Mouse (Mus musculus): ENCODE measurements around the gene Il13ra2.
"Not testable (repeated sequence)": the region's sequence is repeated elsewhere in the genome, so short reads cannot be mapped to it uniquely, and the experiment has no call there.

Il13ra2 gene

GRCm38 (mm10) chrX:147429129-147429528 lies at the start of gene Il13ra2:
Gene Il13ra2, minus strand, starts transcription at chrX:147429192.
- DNase-seq, result no peak

DNA sequence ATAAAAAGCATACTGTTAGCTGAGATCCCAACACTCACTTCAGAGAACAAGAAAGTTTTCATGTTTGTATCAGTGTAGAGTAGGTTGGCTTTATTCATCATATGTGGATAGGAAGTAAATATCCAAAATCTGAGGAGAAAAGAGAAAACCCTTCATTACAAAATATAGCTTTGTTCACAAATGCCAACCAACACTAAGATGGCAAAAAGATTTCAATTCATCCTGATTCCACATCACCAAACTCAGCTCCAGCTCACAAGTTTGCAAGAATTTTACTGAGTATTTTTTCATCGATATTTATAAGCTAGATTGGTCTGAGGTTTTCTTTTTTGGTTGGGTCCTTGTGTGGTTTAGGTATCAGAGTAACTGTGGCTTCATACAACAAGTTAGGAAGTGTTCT lies 24.6 kb upstream of the Il13ra2 start, which contains the start of gene Vmn1r239-ps:
Gene Vmn1r239-ps (minus strand): TSS at position 101 of the 400 bp plus-strand sequence.
- DNase-seq, result not testable (repeated sequence)

- no peak for DNase-seq
These were observed 14.4 kb upstream of the Il13ra2 start for GRCm38 (mm10) chrX:147443386-147443785.

DNA sequence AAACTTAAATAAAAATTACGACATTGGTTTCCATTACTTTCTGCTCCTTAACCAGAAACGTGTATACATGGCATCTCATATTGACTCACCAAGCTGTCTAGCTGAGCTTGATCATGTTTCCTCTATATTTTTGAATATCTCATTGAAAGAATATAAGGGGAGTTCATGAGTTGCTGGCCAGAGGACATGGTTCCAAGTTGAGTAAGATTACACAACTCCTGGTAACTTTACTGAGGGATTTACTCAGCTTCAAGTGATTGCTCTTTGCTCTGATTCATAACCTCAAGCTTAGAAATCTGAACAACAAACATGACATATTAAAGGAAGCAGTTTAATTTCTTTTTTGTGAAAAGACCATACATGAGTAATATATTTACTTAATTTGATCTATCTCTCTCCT lies 6.4 kb upstream of the Il13ra2 start:
- DNase-seq, result no peak

DNA sequence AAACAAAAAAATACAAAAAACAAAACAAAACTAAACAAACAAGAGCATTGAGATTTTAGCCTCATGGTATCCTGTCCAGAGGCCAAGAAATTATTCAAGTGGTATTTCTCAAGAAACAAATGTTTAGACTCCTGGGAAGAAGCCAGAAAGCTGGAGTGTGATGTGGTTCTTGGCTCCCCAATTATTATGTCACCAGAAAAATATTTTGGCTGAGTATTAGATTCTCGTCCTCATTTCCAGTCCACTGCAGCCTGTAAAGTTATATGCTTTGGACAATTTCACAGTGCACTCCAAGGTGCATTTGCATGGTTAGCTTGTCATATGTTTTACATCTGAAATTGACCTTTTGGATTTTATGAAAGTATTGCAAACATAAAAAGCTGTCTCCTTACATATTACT lies 761 bp upstream of the Il13ra2 start:
- DNase-seq, result no peak

- DNase-seq, result no peak
These were observed 35.5 kb downstream of the Il13ra2 start for GRCm38 (mm10) chrX:147393446-147393845.

GRCm38 (mm10) chrX:147349167-147349566 lies 79.8 kb downstream of the Il13ra2 start:
- no peak for DNase-seq
